Mouse (Mus musculus): ENCODE measurements around the gene Cpsf7. TPM values are rescaled to one million over a fixed set of nuclear protein-coding genes. Genes with fewer than 3 reads are reported as not detected.

Cpsf7 gene
- 71.9 TPM for polyA plus RNA-seq (2021)

GRCm38 (mm10) chr19:10525106-10525901, at the start of gene Cpsf7:
Cpsf7 (plus strand) TSS chr19:10525266.
- ChIA-PET POLR2A (interaction anchor here (0.6 to 1.3 kb wide), 7 partner anchors 11 to 291 kb away, joined by 3 to 4 read pairs (median 3); partner anchors contain the start of gene Tmem216), CTCF (interaction anchor here (1.1 to 2.3 kb wide), 5 partner anchors 11 to 77 kb away, joined by 3 to 8 read pairs (median 4); no protein-coding TSS in a partner anchor)
- in situ Hi-C loops (cut with MboI; ENCODE audit: low pct_unique_long_range_greater_than_20kb), result no loop called here
- no peak for TF ChIP-seq CTCF (IDR thresholded peaks at IDR 0.05)
- peak; percentile 83 for ATAC-seq
- peak; percentile 58 for DNase-seq (ENCODE audit: low read depth, low spot score)
- H3K27me3 ChIP-seq, result no peaks in the 10 kb centered on the region

DNA sequence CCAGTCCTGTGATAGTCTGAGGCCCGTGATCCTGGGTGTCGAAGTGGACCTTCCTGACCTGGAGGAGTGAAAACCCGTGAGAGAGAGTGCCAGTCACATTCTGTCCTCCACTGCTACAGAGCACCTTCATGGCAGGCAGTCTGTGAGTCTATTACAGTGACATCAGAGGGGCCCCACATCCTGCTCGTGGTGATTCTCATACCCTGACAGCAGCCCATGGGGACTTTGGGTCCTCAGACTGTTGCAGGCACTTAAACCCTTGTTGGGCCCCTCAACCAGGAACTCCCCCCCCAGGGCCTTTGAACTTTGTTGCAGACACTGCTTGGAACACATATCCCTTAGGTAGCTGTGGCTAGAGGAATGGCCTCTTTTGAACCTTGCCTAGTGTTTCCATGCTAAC, 45.5 kb upstream of the Cpsf7 start:
- ChIA-PET POLR2A (interaction anchor here (0.7 kb wide), 1 partner anchor 66 kb away, joined by 4 read pairs; no protein-coding TSS in a partner anchor), CTCF (no interaction called here)
- in situ Hi-C loops (cut with MboI; ENCODE audit: low pct_unique_long_range_greater_than_20kb), result no loop called here
- no peak for TF ChIP-seq CTCF (IDR thresholded peaks at IDR 0.05)
- peaks cover 29% of the 10 kb centered on the region for H3K27me3 ChIP-seq
- no peak for ATAC-seq
- DNase-seq (ENCODE audit: low read depth, low spot score), result no peak

- ATAC-seq, result no peak
These were observed 42.4 kb upstream of the Cpsf7 start, which contains the start of gene Ppp1r32 for GRCm38 (mm10) chr19:10482703-10483102. Ppp1r32 (minus strand) TSS chr19:10482928.

DNA sequence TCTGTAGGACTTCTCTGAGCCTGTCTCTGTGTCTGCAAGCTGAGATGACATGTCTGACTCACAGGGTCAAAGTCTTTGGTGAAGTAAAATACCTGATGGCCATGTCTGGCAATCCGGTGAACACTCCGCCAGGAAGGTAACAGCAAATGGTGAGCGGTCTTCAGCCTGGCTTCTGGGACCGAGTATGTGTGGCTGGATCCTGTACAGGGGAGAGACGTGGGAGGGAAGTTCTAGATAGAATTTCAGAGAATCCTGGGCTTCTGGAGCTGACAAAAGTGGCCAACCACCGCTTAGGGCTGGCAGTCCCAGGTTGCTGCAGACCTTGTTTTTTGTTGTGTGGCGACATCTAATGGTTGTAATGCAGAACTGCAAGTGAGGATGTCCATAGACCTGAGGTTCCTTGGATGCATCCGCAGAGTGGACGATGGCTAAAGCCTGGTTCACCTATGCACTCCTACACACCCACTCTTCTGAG, 38.8 kb upstream of the Cpsf7 start:
- ATAC-seq, result peak; percentile 76
- ChIA-PET POLR2A (interaction anchor here (1.4 kb wide), 1 partner anchor 34 kb away, joined by 4 read pairs; no protein-coding TSS in a partner anchor), CTCF (interaction anchor here (0.7 to 10.4 kb wide), 11 partner anchors 10 to 228 kb away, joined by 3 to 101 read pairs (median 4); no protein-coding TSS in a partner anchor)
- DNase-seq (ENCODE audit: low read depth, low spot score), result no peak
- TF ChIP-seq CTCF (IDR thresholded peaks at IDR 0.05), result peak; percentile 89
- H3K27me3 ChIP-seq, result peaks cover 5% of the 10 kb centered on the region
- in situ Hi-C loops (cut with MboI; ENCODE audit: low pct_unique_long_range_greater_than_20kb), result loop anchor here (5.0 to 10.0 kb wide), 3 partner anchors 34 to 229 kb away; no protein-coding TSS in a partner anchor

More at GRCm38 (mm10) chr19:10482703-10483102, 42.4 kb upstream of the Cpsf7 start, which contains the start of gene Ppp1r32:
- CTCF ChIA-PET, result interaction anchor here (1.2 to 10.4 kb wide), 3 partner anchors 9 to 31 kb away, joined by 4 to 101 read pairs (median 6); no protein-coding TSS in a partner anchor
- no peak for DNase-seq (ENCODE audit: low read depth, low spot score)
- H3K27me3 ChIP-seq, result peaks cover 15% of the 10 kb centered on the region
- POLR2A ChIA-PET, result interaction anchor here (0.8 kb wide), 1 partner anchor 26 kb away, joined by 3 read pairs; the partner anchor contains the start of gene Lrrc10b
- TF ChIP-seq CTCF (IDR thresholded peaks at IDR 0.05), result no peak
- in situ Hi-C loops (cut with MboI; ENCODE audit: low pct_unique_long_range_greater_than_20kb), result loop anchor here (10.0 kb wide), 1 partner anchor 158 kb away; no protein-coding TSS in a partner anchor

GRCm38 (mm10) chr19:10495670-10496069, 29.4 kb upstream of the Cpsf7 start:
- H3K27me3 ChIP-seq, result no peaks in the 10 kb centered on the region
- in situ Hi-C loops (cut with MboI; ENCODE audit: low pct_unique_long_range_greater_than_20kb), result no loop called here
- no peak for TF ChIP-seq CTCF (IDR thresholded peaks at IDR 0.05)
- DNase-seq (ENCODE audit: low read depth, low spot score), result no peak
- POLR2A ChIA-PET, result no interaction called here
- CTCF ChIA-PET, result interaction anchor here (3.8 kb wide), 1 partner anchor 8 kb away, joined by 21 read pairs; no protein-coding TSS in a partner anchor
- no peak for ATAC-seq

DNA sequence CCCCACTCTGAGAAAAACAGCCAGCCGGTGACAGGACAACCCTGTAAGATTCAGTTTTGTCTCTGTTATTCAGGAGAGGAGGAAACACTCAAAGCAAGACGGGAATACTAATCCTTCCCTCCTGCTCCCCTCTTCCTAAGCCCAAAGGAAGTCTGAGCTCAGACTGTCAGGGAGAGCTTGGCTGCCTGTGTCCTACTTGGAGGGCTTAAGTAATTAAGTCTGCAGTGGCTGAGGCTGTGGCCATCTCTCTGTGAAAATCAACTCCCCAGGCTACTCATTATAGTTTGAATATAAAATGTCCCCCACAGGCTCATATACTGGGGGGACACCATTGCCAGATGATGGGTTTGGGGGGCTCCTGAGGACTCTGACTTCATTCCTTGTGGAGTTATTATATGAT, 28.1 kb upstream of the Cpsf7 start:
- ChIA-PET CTCF (interaction anchor here (0.6 to 3.8 kb wide), 4 partner anchors 9 to 47 kb away, joined by 3 to 21 read pairs (median 8); no protein-coding TSS in a partner anchor), POLR2A (no interaction called here)
- DNase-seq (ENCODE audit: low read depth, low spot score), result no peak
- no peak for TF ChIP-seq CTCF (IDR thresholded peaks at IDR 0.05)
- no peak for ATAC-seq
- in situ Hi-C loops (cut with MboI; ENCODE audit: low pct_unique_long_range_greater_than_20kb), result no loop called here
- H3K27me3 ChIP-seq, result no peaks in the 10 kb centered on the region

- POLR2A ChIA-PET, result interaction anchor here (0.8 to 1.0 kb wide), 2 partner anchors 48 to 238 kb away, joined by 3 read pairs; no protein-coding TSS in a partner anchor
- peak; percentile 99 for ATAC-seq
- in situ Hi-C loops (cut with MboI; ENCODE audit: low pct_unique_long_range_greater_than_20kb), result no loop called here
- no peaks in the 10 kb centered on the region for H3K27me3 ChIP-seq
- TF ChIP-seq CTCF (IDR thresholded peaks at IDR 0.05), result peak; percentile 49
- DNase-seq (ENCODE audit: low read depth, low spot score), result peak; percentile 68
- CTCF ChIA-PET, result interaction anchor here (0.6 to 3.8 kb wide), 6 partner anchors 9 to 48 kb away, joined by 3 to 21 read pairs (median 6); no protein-coding TSS in a partner anchor
These were observed 27.4 kb upstream of the Cpsf7 start for GRCm38 (mm10) chr19:10497512-10498160.

DNA sequence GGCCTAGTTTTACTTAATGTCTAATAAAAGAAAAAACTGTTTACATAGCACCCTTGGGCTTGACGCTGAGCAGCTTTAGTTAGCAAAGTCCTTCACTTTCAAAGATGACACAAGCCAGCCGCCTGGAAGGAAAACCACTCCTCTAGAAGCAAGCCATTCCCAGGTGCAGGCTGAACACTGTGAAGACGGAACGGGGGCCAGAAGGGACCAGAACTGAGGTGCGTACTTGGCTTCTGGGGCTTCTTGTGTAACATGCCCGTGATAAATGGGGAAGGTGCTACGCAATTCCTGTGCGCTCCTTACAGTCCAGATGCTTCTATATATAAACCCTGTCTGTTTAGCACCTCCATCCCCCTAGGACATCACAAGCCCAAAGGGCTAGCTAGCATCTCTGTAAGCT, 24.5 kb upstream of the Cpsf7 start:
- DNase-seq (ENCODE audit: low read depth, low spot score) (no peak), ATAC-seq (no peak)
- TF ChIP-seq CTCF (IDR thresholded peaks at IDR 0.05), result no peak
- POLR2A ChIA-PET, result no interaction called here
- H3K27me3 ChIP-seq, result no peaks in the 10 kb centered on the region
- CTCF ChIA-PET, result interaction anchor here (1.2 to 2.6 kb wide), 6 partner anchors 10 to 160 kb away, joined by 3 to 13 read pairs (median 8); no protein-coding TSS in a partner anchor
- in situ Hi-C loops (cut with MboI; ENCODE audit: low pct_unique_long_range_greater_than_20kb), result no loop called here

GRCm38 (mm10) chr19:10502571-10502970, 22.5 kb upstream of the Cpsf7 start:
- CTCF ChIA-PET, result interaction anchor here (0.6 to 2.6 kb wide), 17 partner anchors 8 to 197 kb away, joined by 3 to 12 read pairs (median 3); partner anchors contain the start of gene Ppp1r32
- H3K27me3 ChIP-seq, result no peaks in the 10 kb centered on the region
- in situ Hi-C loops (cut with MboI; ENCODE audit: low pct_unique_long_range_greater_than_20kb), result no loop called here
- ATAC-seq (peak; percentile 65), DNase-seq (ENCODE audit: low read depth, low spot score) (no peak)
- POLR2A ChIA-PET, result interaction anchor here (0.6 kb wide), 1 partner anchor 17 kb away, joined by 3 read pairs; no protein-coding TSS in a partner anchor
- peak; percentile 90 for TF ChIP-seq CTCF (IDR thresholded peaks at IDR 0.05)
